Mouse (Mus musculus) thymus, adult 18-20 months (tissue): ENCODE data around the gene Faim.
A peak's percentile ranks its signal among the peaks of the same experiment; 100 is the strongest.

Source experiments
- DNase-seq, 2 experiments: peaks; one replicate each; pipeline ENCODE4 v3.0.0; 2022; ENCODE audit warnings: mixed read lengths in 2 of 2

Faim gene

DNA sequence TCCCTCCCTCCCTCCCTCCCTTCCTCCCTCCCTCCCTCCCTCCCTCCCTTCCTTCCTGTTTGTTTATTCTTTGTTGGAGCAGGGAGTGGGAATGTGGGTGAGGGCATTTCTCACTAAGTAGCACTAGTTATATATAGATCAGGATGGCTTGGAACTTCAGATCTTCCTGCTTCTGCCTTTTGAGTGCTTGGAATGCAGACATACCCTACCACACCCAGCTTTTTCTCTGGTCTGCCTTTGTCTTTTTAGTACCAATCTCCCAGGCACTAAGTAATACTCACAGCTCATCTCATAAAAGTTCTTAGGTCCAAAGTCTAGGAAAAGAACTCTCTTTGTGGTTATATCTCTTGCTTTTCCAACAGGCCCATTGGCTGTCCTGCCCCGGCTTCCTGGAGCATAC is 10.1 kb upstream of the Faim start:
- no peak for DNase-seq

GRCm38 (mm10) chr9:98976520-98976919 is 9.7 kb upstream of the Faim start:
- DNase-seq: no peak

- peak; percentile 68 to 74 for DNase-seq
Observed at GRCm38 (mm10) chr9:98979431-98980416, 6.4 kb upstream of the Faim start.

GRCm38 (mm10) chr9:98986476-98987096 is 413 bp downstream of the Faim start:
- DNase-seq: no peak

GRCm38 (mm10) chr9:98987131-98987530 is 958 bp downstream of the Faim start:
- DNase-seq: no peak

- DNase-seq: no peak
Observed at GRCm38 (mm10) chr9:98994103-98994502, 7.9 kb downstream of the Faim start.

GRCm38 (mm10) chr9:98999881-99000339 is 13.7 kb downstream of the Faim start:
- DNase-seq: no peak

- no peak for DNase-seq
Observed at GRCm38 (mm10) chr9:99001326-99001725, 15.2 kb downstream of the Faim start.

DNA sequence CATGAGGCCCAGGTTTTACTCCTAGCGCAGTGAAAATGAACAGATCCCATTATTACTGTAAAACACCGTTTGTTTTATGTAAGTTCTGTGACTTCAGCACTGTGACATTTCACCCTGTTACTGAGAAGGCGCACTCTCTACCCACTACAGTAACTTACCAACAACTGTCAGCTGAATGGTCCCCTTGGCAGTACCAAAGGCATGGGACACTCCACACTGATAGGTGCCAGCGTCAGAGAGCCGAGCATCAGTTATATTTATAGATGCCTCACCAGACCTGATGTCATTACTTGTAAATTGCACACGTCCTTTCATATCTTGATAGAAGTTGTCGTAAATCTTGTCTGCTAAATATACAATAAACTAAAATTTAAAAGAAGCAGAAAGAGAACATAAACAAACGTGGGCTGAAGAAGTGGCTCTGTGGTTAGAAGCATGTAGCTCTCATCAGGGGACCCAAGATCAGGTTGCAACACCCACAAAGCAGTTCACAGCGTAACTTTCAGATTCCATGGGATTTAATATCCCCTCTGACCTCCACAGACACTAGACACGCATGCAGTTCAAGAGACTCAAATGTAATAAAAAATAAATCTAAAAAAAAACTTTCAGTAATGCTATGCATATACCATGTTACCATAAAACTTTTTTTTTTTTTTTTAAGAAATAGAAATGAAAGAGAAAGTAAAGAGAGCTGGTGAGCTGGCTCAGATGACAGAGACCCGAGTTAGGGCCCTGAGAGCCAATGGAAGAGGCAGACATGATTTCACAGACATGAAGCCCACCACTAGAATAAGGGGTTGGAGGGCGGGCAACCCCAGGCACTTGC is 23.1 kb downstream of the Faim start:
- no peak for DNase-seq

DNA sequence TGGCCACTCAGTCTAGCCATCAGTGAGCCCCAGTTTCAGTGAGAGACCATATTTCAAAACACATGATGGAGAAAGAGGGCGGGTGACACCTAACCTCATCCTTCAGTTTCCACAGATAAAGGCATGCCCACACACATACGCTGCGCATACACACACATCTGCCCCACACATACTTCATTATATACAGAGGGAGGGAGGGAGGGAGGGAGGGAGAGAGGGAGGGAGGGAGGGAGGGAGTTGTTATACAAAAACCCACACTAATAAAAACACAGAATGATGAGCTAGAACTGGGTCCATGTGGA is 23.7 kb downstream of the Faim start:
- no peak for DNase-seq

DNA sequence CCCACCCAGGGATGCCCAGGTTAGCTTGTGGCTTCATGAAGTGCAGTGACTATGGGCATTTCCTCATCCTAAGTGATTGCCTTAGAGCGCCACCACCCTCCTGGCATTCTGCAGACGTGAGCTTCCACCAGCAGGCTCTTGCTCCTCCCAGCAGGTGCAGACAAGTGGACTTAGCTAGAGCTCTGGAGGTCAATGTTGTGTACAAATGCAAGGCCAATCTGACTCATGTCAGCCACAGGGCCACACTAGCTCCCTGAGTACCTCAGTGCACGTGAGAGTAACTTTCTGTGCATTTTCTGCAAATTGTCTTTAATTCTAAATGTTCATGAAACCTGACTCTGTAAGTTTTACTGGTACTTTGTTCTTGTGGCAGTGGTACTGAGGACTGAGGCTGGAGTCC is 30.1 kb downstream of the Faim start:
- no peak for DNase-seq

DNA sequence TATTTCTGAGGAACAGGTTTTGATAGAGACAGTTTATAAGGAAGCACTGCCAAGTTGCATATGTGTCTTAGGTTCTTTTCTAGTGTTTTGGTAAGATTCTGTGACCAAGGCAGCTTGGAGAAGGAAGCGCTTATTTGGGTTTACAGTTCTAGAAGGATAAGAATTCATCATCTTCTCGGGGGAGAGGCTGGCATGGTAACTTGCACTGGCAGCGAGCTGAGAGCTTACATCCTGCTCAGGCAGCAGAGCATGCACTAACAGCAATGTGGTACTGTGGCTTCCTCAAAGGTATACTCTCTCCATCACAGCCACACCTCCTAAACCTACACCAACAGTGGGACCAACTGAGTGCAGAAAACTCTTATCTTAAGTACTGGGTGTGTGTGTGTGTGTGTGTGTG is 30.6 kb downstream of the Faim start:
- no peak for DNase-seq

DNA sequence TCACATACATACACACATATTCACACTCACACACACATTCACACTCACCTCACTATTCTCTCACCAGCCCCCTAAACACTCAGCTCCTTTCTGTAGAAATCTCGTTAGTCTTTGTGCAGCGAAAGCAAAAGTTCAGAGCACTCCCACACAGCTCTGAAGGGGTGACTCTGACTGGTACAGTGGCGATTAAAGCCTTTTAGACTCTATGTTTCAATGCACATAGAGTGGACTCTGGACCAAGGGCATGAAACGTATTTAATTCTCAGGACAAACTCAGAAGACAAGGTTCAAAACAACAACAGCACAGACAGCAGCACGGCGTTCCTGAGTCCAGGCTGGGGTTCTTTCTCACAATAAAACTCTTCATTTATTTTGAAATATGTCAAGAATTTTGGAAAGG is 31.5 kb downstream of the Faim start:
- no peak for DNase-seq

DNA sequence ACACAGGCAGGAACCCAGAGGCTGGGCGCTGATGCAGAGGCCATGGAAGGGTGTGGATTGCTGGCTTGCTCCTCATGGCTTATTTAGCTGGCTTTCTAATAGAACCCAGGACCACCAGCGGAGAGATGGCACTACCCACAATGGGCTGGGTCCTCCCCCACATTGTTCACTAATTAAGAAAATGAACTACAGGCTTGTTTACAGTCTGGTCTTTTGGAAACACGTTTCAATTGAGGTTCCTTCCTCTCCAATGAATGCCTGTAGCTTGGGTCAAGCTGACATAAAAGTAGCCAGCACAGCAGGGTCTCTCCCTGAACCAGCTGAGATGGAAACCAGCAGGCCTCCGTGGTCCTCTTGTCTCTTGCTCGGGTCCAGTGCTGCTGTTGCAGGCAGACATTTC is 35.0 kb downstream of the Faim start:
- DNase-seq: no peak

DNA sequence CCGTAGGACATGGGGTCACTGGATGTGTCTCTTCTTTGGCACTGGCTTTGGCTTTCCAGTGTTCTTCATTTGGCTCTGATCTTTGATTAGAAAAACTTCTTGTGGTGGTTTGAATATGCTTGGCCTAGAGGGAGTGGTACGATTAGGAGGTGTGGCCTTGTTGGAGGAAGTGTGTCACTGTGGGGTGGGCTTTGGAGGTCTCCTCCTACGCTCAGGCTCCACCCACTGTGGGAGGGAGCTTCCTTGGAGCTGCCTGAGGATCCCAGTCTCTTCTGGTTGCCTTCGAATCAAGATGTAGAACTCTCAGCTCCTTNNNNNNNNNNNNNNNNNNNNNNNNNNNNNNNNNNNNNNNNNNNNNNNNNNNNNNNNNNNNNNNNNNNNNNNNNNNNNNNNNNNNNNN is 35.6 kb downstream of the Faim start:
- no peak for DNase-seq

- no peak for DNase-seq
Observed at GRCm38 (mm10) chr9:99032031-99032430, 45.9 kb downstream of the Faim start.

DNA sequence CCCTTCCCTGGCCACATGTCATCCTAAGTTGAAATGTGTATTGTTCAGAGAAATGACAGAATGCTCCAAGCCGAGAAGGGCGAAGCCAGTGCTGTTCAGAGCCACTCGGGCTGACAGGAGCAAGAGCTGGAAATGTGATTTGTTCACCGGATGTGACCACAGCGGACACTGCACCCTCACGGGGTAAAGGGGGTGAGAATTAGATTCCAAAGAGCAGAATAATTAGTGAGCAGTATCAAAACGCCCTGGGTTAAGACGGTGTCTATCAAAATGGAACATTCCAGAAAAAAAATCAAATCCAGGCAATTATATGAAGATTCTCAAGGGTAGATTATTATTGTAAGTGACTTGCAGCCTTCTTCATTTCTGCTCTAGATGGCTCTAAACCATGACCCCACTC is 47.9 kb downstream of the Faim start:
- DNase-seq: no peak

DNA sequence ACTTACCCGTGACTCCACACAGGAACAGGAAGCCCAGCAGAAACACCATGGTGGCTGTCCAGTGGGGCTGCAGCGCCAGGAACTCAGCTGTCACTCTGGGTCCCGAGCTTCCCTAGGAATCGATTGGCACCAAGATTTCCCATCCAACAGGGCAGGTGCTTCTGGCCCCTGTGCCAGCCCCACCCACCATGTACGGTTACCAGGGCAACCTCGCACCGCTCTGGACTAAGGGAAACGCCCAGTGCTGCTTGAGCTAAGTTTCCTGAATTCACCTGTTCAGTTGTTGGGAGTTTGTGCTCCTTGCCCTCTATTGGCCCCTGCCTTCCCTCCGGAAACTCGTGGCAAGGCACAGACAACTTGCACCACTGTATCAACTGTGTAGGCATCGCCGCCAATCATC is 49.4 kb downstream of the Faim start, which contains the start of gene Gm1123:
Gm1123 (minus strand) TSS at position 141 of the 400 bp plus-strand sequence.
- no peak for DNase-seq

DNA sequence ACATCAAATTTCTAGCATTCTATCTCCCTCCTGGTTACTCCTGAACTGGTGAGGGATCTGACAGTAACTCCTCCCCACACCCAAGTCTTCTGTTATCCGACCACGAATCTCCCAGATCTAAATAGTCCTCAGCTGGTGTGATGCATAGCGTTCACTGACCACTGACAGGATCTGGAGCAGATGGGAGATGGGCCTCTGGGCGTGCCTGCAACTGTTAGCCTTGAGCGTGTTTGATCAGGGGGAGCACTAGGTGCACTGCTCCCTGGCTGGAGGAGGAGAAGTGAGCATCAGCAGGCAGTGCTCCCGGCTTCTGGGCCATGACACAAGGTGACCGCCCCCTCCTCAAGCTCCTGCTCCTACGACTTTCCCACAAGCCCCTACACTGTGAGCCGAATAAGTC is 55.8 kb downstream of the Faim start:
- DNase-seq: no peak

- DNase-seq: no peak
Observed at GRCm38 (mm10) chr9:99042641-99043040, 56.5 kb downstream of the Faim start.

DNA sequence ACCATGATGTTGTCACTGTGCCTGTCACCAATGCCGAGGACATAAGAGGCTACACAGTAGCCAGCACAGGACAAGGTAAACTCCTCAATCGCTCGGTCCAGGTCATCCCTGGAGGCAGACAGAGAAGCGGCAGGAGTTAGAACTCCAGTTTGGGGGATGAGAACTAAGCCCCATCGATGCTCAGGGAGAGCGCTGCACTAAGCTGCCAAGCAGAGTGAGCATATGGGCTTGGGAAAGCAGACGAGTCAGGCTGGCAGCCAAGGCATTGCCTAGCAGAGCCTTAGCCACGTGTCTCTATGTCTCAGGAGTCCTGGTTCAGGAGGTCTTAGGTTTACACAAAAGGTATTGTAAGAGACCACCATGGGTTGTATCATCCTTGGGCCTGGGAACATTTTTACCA is 58.6 kb downstream of the Faim start:
- no peak for DNase-seq

DNA sequence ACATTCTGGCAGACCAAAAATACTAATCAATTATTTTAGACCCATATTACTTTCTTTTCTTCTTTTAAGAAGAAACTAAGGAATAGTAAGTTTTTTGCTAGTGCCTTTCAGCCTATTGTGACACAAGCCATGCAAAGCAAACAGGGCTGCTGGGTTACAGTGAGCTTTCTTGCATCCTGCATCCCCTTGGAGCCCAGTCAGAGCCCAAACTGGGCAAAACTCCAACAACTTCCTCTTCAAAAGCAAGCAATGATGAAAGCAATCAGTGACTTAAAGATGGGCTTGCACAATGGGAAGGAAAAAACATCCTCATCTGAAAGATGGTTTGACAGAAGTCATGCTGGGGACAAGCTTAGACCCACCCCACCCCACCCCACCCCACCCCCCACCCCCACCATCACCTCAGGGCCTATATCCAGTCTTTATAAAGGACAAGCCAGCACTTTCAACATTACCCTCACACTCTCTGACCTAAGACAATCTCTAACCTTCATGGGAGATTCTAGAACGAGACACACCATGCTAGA is 62.6 kb downstream of the Faim start:
- no peak for DNase-seq

GRCm38 (mm10) chr9:99049760-99050159 is 63.6 kb downstream of the Faim start:
- DNase-seq: no peak
